Mouse (Mus musculus) olfactory bulb, adult 2 months (tissue): ENCODE data around the gene Zfp239.

Source experiments
- CTCF ChIP-seq: fragments of 200-500 bp; IDR thresholded peaks from 2 replicates; pipeline ENCODE4 v1.5.1; 2012; ENCODE audit warnings: low read depth, mild to moderate bottlenecking, low read length, moderate library complexity; ENCODE audit not compliant: insufficient read depth
- POLR2A ChIP-seq: fragments of 200-500 bp; IDR thresholded peaks from 2 replicates; pipeline ENCODE4 v1.6.1; 2012; ENCODE audit warnings: mild to moderate bottlenecking, low read depth, low read length, moderate library complexity; ENCODE audit not compliant: insufficient read depth

GRCm38 (mm10) chr6:117907301-117907978 is 45.5 kb downstream of the Zfp239 start:
- TF ChIP-seq CTCF, result no peak
- no peak for TF ChIP-seq POLR2A
